Mouse (Mus musculus) gastrocnemius, postnatal 36 days (tissue): ENCODE measurements around the gene Tbpl1. TPM values are rescaled to one million over a fixed set of nuclear protein-coding genes. Genes with fewer than 3 reads are reported as not detected.
A peak's percentile ranks its signal among the peaks of the same experiment; 100 is the strongest.

Experiments
- DNase-seq, 2 experiments: peaks; one replicate each; pipeline ENCODE4 v3.0.0; 2022
- intact Hi-C: fragments of 180-260 bp; cut with DNase I; formaldehyde crosslinking; loops from one replicate; pipeline ENCODE4 v1.15.1; 2025
- long read RNA-seq, 2 experiments: library from polyadenylated mRNA; stranded (forward); transcript quantifications; one replicate each; pipeline ENCODE4 v2.0.0; 2021
- total RNA-seq, 2 experiments: library from RNA; stranded (reverse); gene quantifications; 2 replicates each; pipeline ENCODE4 v1.2.3; 2021

Tbpl1 gene
- 10 to 100 TPM; 16.9 to 19.6 TPM for total RNA-seq
- long read RNA-seq, experiment 1, transcript Tbpl1-202 (7 exons, 2,873 nt): major isoform, 7 of 20 reads
- long read RNA-seq, experiment 1, partial matches to known transcripts: 1 of 20 reads
- long read RNA-seq, experiment 1, other reads (novel, unspliced or antisense): 12 of 20 reads
- long read RNA-seq, experiment 2, transcript Tbpl1-202 (7 exons, 2,873 nt): major isoform, 10 of 18 reads
- long read RNA-seq, experiment 2, partial matches to known transcripts: 0 of 18 reads
- long read RNA-seq, experiment 2, other reads (novel, unspliced or antisense): 7 of 18 reads

- intact Hi-C loops: no loop called here
- peak; percentile 92 to 94 for DNase-seq
Observed at GRCm38 (mm10) chr10:22731272-22732093, at the start of gene Tbpl1. Tbpl1 (minus strand) TSS chr10:22731938.

GRCm38 (mm10) chr10:22781466-22781865 lies 49.7 kb upstream of the Tbpl1 start:
- DNase-seq: no peak
- intact Hi-C loops: loop anchor here (5.0 kb wide), 1 partner anchor 301 kb away; no protein-coding TSS in a partner anchor

- DNase-seq: no peak
- intact Hi-C loops: loop anchor here (5.0 to 10.0 kb wide), 3 partner anchors 161 to 303 kb away; no protein-coding TSS in a partner anchor
Observed at GRCm38 (mm10) chr10:22777939-22778338, 46.2 kb upstream of the Tbpl1 start.

GRCm38 (mm10) chr10:22776007-22776698 lies 44.4 kb upstream of the Tbpl1 start:
- intact Hi-C loops: loop anchor here (5.0 to 10.0 kb wide), 3 partner anchors 159 to 301 kb away; no protein-coding TSS in a partner anchor
- no peak for DNase-seq

- intact Hi-C loops: loop anchor here (5.0 to 10.0 kb wide), 3 partner anchors 158 to 301 kb away; no protein-coding TSS in a partner anchor
Observed at GRCm38 (mm10) chr10:22775456-22775855, 43.7 kb upstream of the Tbpl1 start.

GRCm38 (mm10) chr10:22774626-22775025 lies 42.9 kb upstream of the Tbpl1 start:
- intact Hi-C loops: loop anchor here (5.0 to 10.0 kb wide), 3 partner anchors 157 to 300 kb away; no protein-coding TSS in a partner anchor
- DNase-seq: no peak

More at GRCm38 (mm10) chr10:22775456-22775855, 43.7 kb upstream of the Tbpl1 start:
- DNase-seq: no peak

GRCm38 (mm10) chr10:22754240-22754639 lies 22.5 kb upstream of the Tbpl1 start:
- intact Hi-C loops: no loop called here
- DNase-seq: no peak

- intact Hi-C loops: no loop called here
- DNase-seq: no peak
Observed at GRCm38 (mm10) chr10:22751175-22751682, 19.5 kb upstream of the Tbpl1 start.

GRCm38 (mm10) chr10:22746334-22747322 lies 14.9 kb upstream of the Tbpl1 start:
- DNase-seq: no peak
- intact Hi-C loops: no loop called here

GRCm38 (mm10) chr10:22745922-22746321 lies 14.2 kb upstream of the Tbpl1 start:
- intact Hi-C loops: no loop called here
- DNase-seq: no peak

- intact Hi-C loops: no loop called here
- DNase-seq: no peak
Observed at GRCm38 (mm10) chr10:22732181-22732580, 443 bp upstream of the Tbpl1 start.

- DNase-seq: peak in 1 of 2 experiments; percentile 15
- intact Hi-C loops: no loop called here
Observed at GRCm38 (mm10) chr10:22730992-22731271, 806 bp downstream of the Tbpl1 start.

GRCm38 (mm10) chr10:22730266-22730991 lies 1.3 kb downstream of the Tbpl1 start:
- peak in 1 of 2 experiments; percentile 13 for DNase-seq
- intact Hi-C loops: no loop called here

GRCm38 (mm10) chr10:22728257-22728656 lies 3.5 kb downstream of the Tbpl1 start:
- DNase-seq: no peak
- intact Hi-C loops: no loop called here

GRCm38 (mm10) chr10:22726295-22726694 lies 5.4 kb downstream of the Tbpl1 start:
- intact Hi-C loops: no loop called here

GRCm38 (mm10) chr10:22725166-22725565 lies 6.6 kb downstream of the Tbpl1 start:
- no peak for DNase-seq
- intact Hi-C loops: no loop called here

More at GRCm38 (mm10) chr10:22726295-22726694, 5.4 kb downstream of the Tbpl1 start:
- DNase-seq: no peak

GRCm38 (mm10) chr10:22720781-22721529 lies 10.8 kb downstream of the Tbpl1 start:
- intact Hi-C loops: no loop called here
- DNase-seq: no peak

GRCm38 (mm10) chr10:22718475-22718874 lies 13.3 kb downstream of the Tbpl1 start:
- no peak for DNase-seq
- intact Hi-C loops: no loop called here
